Mouse (Mus musculus): Measurements from ENCODE around the gene Slit3.
A peak's percentile ranks its signal among the peaks of the same experiment; 100 is the strongest.

Slit3 gene

DNA sequence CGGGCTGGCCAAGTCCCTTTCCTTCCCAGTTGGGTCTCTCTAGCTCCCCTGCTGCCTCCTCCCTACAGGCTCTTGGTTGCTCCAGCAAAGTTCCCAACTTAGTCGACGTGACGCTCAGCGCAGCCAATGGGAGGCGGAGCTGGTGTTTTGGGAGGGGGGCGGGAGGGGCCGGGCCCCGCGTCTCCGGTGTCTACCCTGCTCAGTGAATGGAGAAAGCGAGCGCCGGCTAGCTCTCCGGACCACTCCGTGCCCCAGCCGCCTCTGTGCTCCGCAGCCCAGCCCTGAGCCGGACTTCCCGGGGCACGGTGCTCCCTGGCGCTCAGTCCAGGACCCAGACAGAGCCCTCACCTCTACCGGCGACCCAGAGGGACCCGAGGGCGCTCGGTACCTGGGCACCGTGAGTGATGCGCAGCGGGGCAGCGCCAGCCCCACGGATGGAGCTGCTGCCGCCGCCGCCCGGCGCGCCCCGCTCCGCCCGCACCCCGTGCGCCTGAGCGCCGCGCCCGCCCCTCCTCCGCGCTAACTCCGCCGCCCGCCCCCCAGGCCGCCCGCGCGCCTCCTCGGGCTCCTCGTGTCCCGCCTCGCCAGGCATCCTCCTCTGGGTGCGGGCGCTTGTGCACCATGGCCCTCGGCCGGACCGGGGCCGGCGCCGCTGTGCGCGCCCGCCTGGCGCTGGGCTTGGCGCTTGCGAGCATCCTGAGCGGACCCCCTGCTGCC is at the start of gene Slit3:
Gene Slit3, plus strand, starts transcription at position 331 of the 717 bp plus-strand sequence.
- peak; percentile 34 for DNase-seq (ENCODE audit: low spot score)

DNA sequence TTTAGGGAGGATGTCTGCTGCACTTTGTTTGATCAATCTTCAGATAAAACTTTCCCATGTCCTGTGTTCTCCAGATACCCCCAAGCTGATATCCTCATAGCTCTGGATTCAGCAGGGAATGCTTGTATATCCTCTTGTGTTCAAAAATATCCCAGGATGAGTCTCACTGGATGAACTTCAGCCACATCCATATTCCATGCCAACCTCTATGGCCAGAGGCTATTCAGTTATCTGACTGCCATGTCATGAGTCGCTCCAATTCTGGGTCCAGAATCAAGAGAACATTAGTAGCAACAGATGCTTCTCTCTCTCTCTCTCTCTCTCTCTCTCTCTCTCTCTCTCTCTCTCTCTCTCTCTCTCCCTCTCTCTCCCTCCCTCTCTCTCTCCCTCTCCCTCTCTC is 49.6 kb upstream of the Slit3 start:
- no peak for DNase-seq (ENCODE audit: low spot score)

DNA sequence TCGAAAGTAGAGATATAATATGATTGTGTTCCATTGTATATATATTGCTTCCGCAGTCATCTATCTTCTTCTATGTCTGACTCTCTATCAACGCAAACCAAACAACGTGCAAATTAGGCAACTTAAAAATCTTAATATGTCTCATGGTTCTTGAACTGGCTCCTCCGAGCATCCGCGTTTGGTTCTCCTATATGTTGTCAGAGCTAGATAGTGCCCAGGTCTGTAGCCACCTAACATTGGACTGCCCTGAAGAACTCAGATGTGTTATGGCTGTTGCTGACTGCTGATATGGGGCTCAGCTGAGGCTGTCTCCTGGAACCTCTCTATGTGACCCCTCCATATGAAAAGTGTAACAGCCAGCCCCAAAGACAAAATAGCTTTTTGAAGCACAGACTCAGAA is 45.6 kb upstream of the Slit3 start:
- DNase-seq (ENCODE audit: low spot score) = no peak

DNA sequence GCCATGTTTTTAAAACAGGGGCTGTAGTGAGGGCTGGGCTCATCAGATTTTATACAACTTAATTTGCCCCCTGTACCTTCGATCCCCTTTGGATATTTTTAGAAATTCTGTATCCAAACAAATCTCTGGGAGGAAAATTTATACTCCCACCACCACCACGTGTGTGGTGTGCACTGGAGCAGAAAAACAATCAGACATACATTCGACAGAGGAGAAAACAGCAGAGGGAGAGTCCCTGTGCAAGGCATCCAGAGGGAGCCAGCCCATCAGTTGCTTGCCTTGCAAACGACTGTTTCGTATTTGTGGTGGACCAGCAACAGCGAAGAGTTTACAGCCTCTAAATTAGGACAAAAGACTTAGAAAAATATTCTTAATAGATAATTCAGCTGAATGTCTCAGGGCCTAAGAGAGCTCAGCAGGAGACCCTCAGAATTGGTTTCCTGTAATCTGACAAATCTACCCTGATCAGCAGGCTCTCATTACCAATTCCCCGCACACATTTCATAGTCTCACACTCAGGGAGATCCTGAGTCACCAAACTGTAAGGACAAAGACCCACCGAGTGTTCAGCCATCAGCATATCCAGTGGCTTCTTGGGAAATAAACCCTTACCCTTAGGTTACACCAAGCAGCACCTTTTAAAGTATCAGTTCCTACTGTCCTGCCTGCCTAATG is 40.4 kb upstream of the Slit3 start:
- no peak for DNase-seq (ENCODE audit: low spot score)

DNA sequence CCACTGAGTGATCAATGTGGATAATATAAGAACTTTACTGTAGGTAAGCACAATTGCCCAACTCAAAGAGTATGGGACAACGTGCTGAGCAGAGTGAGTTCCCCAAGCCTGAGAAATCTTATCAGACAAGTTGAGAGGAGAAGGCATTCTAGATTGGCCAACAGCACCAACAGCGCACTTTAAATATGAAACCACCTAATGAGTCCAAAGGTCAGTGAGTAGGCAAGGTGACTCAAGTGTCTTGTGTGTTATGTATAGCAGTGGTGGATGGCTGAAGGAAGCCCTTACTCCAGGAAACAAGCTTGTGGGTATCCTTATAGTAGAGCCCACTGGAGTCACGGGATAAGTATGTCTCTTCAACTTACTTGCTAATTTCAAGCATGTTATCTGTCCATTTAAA is 38.7 kb upstream of the Slit3 start:
- DNase-seq (ENCODE audit: low spot score) = no peak

DNA sequence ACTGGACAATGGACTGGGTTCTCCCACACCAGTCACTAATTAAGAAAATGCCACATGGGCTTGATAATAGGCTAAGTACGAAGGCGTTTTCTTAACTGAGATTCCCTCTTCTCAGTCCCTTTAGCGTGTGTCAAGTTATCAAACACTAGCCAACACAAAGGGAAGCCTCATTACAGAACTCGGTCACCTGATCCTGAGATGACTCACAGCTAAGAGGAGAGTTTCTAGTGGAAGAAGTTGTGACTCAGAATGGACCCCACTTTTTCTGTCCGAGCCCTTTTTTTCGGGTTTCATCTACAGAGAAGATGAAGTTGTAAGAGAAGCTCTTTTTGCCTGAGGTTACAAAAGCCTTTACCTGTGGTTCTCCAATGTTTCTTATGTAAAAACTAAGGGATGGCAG is 38.0 kb upstream of the Slit3 start:
- DNase-seq (ENCODE audit: low spot score) = no peak

DNA sequence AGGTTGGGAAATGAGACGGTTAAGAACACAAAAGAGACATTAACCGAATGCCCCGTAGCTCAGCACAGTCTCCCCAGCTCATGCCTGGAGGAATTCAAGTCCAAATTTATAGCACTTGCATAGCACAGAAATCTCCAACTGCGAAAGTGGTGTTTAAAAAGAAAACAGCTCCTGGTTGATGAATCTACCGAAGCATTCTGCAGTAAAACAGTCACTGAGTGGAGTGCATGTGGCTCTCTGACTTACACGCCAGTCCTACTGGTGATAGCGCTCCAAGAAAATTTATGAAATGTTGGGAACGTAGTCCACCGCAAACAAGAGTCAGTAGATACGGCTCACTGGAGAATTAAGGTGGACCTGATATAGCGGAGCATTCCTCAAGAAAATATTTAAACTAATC is 35.7 kb upstream of the Slit3 start:
- DNase-seq (ENCODE audit: low spot score) = no peak

DNA sequence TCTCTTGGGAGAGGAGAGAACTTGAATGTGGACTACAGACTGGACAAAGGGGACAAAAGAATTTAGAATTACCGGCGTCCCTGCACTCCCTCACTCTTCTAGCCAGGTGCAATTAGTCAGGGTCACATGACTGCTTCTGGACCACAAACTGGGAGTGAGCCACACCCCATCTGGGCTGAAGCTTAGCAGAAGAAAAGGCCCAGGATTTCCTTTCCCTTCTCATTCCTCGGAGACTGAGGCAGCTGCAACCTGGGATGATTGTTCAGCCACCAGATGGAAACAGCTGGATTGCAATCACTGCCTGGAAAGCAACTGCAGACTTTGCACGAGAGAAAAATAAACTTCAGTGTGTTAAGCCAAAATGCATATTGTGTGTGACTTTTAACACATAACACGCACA is 35.0 kb upstream of the Slit3 start:
- no peak for DNase-seq (ENCODE audit: low spot score)

DNA sequence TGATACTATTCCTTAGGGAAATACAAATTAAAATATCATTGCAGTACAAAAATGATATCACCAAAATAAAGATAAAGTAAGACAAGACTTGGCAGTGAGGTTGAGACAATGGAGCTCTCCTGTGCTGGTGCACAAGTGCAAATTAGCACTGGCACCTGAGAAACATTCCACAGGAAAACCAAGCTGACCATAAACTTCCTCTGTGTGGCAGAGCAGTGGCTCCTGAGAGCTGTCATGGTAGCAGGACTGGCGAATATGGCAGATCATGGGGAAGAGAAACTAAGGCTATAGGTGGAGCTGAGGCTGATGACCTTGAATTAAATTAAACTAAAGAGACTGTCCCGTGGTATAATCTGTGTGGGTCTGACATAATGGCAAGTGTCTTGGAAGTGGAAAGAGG is 33.6 kb upstream of the Slit3 start:
- DNase-seq (ENCODE audit: low spot score) = no peak

DNA sequence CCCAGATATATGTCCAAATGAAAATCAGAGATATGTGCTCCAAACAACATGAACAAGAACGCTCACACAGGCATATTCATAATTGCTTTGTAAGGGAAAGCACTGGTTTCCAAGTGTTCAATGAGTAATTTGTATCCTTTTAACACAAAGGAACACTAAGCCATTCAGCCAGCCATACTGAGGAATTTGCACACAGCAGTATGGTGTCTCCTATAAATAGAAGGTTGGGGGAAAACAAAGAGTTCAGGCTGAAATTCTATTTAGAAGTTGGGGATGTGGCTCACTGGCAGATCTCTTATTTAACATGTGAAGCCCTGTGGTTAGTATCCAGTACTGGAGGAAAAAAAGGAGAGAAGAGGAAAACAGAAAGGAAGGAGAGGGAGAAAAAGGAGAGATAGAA is 32.9 kb upstream of the Slit3 start:
- DNase-seq (ENCODE audit: low spot score) = no peak

DNA sequence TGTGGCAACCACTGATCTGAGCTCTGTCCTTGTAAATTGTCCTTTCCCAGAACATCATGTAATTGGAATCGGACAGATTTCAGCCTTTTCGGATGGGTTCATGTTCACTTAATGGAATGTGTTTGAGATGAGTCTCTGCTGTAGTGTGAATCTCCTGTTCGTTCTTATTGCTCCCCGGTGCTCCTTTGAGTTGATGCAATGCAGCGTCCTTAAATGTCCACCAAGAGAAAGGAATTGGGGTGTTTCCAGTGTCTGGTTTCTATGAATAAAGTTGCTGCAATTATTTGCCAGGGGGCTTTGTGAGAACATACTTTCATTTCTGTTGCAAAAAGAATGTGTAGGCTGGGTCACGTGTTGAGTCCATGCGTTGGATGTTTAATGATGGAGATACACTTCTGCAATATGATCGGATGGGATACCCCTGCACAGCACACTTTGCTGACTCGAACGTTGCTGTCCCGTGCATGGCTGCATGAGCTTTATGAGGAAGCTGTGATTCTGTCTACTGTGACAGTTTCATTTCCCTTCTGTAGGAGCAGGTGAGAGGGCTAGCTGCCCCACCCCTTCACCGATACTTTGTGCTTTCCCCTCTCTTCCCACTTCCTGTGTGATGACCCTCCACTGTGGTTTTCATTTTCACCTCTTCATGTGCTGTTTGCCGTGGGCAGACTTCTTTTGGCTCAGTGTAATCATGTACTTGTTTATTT is 30.2 kb upstream of the Slit3 start:
- no peak for DNase-seq (ENCODE audit: low spot score)

DNA sequence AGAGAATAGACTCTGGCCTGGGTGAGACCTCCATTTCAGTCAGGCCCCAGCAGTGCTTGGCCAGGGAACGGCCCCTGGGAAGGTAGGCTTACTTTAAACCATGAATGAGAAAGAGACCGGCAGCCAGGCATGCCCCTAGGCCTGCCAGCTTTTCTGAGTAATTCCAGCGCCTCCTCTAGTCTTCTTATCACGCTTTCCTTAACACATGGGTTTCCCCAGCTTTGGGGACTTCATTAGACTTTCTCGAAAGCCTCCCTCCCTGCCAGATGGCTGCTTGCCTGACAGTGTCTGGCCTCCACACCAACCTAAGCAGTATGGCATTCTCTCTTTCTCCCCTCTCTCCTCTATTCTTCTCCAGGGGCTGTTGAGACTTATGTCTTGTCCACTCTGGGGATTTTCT is 24.5 kb upstream of the Slit3 start:
- no peak for DNase-seq (ENCODE audit: low spot score)

DNA sequence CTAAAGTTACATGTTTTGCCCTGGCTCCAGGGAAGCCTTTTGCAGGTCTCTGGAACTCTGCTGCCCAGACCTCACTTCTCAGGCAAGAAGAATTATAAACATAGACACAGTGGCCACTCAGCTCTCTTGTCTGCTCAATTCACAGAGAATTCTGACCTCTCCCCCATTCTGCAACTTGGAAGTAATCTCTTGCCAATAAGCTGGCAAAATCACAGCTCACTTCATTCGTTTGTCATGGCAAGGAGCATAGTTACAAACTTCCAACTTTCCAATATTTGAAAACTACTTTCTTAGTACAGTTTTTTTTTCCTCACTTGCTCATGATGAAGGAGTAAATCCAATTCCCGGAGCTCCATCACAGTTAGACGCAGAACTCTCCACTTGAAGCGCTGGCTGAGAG is 11.2 kb upstream of the Slit3 start:
- no peak for DNase-seq (ENCODE audit: low spot score)

DNA sequence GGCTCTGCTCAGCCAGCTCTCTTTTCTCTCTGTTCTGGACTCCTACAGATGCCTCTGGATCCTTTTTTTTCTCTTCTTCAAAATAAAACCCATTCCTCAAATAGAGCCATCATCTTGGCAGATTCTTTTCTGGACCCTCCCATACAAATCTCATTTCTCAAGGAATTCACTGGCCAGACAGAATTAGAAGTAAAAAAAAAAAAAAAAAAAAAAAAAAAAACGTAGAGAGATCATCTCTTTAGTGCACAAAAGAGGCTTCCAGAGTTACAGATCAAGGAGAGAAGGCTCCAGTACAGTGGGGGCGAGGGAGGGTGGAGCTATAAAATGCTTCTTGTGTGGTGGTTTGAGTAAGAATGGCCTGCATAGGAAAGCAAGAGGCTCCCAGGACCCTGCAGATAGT is 10.2 kb upstream of the Slit3 start:
- no peak for DNase-seq (ENCODE audit: low spot score)

DNA sequence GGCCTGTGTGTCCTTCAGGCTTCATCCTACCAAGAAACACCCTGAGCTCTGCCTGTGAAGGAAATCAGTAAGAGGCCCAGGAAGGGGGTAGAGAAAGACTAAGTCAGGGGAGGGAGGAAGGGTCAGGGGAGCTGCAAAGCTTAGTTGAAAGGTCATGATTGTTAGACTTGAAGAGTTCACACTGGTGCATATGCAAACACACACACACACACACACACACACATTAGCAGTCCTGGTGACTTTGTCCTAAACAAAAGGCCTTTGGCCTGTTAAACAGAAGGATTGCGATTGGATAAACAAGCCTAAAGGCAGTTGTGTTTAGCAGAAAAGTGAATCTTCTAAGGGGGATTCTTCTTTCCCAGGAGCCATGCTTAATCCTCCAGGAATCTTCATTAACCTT is 7.7 kb upstream of the Slit3 start:
- no peak for DNase-seq (ENCODE audit: low spot score)

DNA sequence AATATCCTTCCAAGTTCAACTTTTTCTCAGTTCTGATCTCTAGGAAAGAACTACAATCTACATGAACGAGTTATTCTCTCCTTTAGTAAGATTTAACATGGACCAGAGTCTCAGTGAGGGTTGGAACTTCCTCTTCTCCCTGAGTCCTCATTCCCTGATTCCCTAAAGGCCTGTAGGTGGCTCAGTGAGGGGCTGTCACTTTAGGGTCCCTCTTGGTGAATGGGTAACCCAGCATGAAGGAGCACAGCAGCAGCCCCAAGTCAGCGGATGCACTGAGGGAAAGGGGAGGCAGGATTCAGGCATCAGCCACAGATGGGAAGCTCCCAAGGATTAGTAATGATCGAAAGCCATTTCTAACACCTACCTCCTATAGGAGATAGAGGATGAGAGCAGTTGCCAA is 4.6 kb upstream of the Slit3 start:
- no peak for DNase-seq (ENCODE audit: low spot score)

DNA sequence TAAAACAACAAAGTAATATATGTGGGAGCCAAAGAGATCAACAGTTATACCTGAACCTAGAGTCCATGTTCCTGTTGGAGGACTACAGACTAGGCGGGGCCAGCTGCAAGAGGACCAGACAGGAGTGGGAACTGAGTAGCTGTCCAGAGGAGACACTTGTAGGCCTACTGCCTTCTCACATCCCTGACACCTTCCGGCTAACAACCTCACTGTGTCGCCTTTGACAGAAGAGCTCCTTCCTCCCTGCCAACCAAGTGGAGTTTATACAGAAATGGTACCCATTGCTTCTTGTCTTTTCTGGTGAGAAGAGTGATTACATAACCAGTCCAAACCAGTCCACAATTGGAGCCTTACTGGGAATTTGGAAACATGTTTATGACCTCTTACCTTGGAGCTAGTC is 3.2 kb upstream of the Slit3 start:
- DNase-seq (ENCODE audit: low spot score) = no peak

DNA sequence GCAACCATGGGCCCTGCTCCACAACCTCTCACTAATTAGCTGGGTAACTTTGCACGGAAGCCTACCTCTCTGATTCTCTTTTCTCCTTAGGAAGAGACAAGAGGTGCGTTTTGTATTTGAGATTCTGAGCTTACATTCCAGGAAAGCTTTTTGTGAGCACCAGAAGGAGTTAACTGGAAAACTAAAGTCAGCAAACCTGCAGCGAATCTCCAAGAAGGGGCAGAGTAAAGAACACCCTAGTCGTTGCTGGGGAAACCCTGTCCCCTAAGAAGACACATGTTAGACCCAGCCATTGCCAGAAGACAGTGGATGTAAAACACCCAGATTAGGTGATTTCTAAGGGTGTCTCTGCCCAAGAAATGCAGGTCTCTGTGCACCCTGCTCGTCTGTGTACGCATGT is 2.3 kb upstream of the Slit3 start:
- DNase-seq (ENCODE audit: low spot score) = no peak

DNA sequence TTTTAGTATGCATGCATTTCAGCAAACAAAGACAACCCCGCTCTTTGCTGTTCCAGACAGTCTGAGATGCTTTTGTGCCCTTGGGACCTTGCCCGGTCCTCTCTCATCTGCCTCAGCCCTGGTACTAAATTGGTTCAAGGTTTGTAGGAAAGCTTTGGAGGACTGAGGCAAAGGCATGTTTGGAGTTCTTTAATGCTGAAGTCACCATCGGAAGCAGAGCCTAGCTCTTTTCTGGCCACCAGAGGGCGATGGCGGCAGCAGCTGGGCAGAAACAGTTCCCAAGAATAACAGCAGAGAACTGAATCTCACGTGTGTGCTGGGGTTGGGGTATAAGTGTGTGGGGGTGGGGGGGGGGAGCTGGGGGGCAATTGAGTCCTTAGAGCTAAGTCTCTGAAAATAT is 1.7 kb upstream of the Slit3 start:
- DNase-seq (ENCODE audit: low spot score) = peak; percentile 42

DNA sequence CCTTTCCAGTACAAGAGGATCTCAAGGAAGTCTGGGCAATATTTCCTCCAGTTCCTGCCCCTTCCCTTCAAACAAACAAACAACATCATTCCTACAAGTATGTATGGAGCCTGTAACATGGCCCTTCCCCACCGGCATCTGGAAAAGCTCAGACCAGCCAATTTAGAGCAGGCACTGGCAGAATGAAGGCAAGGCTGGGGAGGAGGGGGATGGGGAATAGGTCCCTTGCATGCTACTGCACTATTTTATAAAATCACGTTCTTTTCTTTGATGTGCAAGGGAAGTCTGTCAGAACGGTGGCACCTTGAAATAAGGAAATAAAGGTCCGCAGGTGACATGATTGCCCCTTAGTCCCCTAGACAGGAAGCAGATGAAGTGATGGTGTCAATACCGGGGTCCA is 948 bp upstream of the Slit3 start:
- no peak for DNase-seq (ENCODE audit: low spot score)

DNA sequence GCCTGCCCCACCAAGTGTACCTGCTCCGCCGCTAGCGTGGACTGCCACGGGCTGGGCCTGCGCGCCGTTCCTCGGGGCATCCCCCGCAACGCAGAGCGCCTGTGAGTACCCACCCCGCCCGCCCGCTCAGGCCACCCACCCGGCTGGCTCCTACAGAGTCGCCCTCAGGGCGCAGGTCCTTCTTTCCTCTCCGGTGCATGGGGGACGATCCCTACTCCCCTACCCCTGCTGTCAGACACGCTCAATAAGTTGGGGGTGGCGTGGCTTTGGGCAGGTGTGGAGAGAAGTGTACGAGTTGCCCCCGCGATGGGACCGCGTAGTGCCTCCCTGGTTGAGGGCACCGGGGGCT is 561 bp downstream of the Slit3 start:
- DNase-seq (ENCODE audit: low spot score) = no peak

DNA sequence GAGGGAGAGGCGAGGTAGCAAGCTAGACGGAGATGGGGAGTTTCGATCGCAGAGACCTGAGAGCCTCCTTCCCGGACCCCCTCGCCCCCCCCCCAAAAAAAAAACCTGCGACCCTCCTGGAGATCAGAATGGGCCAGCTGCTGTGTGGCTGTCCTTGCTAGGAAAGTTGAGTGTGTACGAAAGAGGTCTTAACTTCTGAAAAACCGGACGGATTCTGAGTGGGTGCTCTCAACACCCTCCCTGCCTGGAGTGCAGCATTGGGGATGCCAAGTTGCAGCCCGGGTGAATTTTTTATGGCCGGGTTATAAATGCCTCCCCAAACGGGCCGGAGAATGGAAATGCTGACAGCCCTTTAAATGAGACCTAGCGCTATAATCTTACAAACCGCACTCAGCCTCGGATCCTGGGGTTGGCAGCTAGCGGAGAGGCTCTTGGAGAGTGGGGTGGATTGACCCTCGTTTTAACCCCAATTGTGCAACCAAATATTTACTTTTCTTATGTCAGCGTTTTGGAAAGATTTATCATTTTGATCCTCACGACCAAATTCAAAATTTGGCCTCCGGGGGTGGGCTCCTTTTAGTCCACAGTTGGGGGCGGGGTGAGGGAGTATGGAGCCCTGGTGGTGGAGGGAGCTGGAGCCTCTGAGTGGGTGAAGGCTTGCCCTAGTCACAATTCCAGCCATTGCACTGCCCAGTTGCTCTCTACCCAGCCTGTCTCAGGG is 1.2 kb downstream of the Slit3 start:
- no peak for DNase-seq (ENCODE audit: low spot score)
